Mouse (Mus musculus) brain, adult 2 months (tissue): ENCODE data around the gene Bcas3.

Source experiments
- DNase-seq: peaks from one replicate; pipeline ENCODE4 v3.0.0; 2011; ENCODE audit warnings: low read depth, low spot score

Bcas3 gene

DNA sequence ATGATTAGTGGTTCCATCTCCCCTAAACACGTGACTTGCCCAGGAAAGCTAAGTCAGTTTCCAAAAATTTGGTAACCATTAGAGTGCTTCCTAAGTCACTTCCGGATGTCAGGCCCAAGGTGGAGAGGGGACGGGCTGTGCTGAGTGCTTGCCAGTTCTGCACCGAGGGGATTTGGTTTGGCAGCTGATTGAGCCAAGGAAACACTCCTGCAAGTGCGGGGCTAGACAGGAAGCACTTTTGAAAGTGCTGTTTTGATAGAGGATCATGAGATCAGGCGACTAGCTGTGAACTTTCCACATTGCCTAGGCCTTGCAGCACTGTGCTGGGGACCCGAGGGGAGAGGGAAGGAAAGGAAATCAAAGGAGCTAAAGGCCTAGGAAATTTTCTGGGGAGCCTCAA lies 262.5 kb downstream of the Bcas3 start:
- no peak for DNase-seq

GRCm38 (mm10) chr11:85621486-85621885 lies 268.5 kb downstream of the Bcas3 start:
- DNase-seq, result no peak

GRCm38 (mm10) chr11:85621994-85622393 lies 269.0 kb downstream of the Bcas3 start:
- DNase-seq, result peak; percentile 85

DNA sequence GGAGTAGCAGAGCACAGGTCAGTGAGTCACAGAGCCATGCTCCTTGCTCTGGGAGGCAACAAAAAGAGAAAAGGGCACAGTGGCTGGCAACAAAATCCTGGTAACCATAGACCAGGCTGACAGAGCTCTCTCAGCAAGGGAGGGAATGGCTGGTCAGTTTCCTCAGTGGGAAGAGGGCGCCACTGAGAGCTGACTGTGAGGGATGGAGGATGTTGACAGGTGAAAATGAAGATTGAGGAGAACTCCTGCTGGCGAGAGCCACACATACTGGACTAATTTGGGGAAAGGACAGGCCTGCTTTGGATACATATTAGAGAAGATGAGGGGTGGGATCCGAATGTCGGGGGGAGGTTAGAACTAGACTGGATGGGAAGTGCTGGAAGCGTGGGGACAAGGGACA lies 272.2 kb downstream of the Bcas3 start:
- DNase-seq, result no peak

GRCm38 (mm10) chr11:85626846-85627245 lies 273.9 kb downstream of the Bcas3 start:
- DNase-seq, result peak; percentile 27

DNA sequence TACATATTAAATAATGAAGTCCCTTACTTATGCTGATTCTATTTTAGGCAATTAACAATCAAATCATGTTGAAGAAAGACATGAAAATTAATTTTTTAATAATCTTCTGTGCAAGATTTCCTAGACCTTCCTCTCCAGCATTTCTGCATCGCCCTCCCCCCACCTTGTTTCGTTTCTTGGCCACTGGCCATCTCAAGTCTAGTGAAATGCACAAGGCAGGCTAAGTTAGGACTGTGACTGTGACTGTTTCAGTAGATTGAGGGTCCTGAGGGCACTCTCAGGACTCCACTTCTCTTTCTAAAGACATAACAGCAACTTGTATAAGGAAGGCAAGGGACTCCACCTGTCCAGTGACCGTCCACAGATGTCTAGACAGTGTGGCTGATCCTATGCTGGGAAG lies 274.4 kb downstream of the Bcas3 start:
- no peak for DNase-seq

DNA sequence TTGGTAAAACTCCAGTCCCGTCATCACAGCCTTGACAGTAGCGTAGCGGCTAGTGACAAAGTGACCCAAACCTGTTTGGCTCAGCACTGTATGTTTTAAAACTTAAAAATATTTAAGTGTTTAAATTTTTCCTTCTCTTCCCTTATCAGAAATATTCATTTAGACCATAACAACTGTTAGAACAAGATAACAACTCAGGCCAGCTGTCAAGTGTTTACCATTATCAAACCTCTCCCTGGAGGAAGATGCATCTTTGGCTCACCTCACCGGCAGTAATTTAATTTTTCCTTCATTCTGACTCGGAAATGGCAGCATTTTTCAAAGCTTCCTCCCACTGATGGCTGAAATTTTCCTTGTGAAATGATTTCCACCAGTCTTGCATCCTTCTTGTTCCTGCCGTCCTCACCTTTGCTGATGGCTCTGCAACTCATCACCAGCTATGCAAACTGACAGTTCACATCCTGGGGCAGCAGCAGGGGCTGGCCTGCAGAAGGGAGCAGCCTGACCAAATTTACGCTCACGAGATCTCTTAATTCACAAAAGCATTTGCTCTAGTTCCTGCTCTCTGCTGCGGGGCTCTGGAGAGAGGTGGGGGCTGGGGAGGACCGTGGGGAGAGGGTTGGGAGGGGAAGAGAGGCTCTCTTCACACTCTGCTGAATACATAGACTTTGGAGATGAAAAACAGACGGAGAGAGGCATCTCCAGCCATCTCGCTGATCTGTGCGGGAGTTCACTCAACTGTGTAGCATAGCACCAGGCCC lies 275.5 kb downstream of the Bcas3 start:
- no peak for DNase-seq

- DNase-seq, result no peak
These were observed 279.6 kb downstream of the Bcas3 start for GRCm38 (mm10) chr11:85632568-85632981.

DNA sequence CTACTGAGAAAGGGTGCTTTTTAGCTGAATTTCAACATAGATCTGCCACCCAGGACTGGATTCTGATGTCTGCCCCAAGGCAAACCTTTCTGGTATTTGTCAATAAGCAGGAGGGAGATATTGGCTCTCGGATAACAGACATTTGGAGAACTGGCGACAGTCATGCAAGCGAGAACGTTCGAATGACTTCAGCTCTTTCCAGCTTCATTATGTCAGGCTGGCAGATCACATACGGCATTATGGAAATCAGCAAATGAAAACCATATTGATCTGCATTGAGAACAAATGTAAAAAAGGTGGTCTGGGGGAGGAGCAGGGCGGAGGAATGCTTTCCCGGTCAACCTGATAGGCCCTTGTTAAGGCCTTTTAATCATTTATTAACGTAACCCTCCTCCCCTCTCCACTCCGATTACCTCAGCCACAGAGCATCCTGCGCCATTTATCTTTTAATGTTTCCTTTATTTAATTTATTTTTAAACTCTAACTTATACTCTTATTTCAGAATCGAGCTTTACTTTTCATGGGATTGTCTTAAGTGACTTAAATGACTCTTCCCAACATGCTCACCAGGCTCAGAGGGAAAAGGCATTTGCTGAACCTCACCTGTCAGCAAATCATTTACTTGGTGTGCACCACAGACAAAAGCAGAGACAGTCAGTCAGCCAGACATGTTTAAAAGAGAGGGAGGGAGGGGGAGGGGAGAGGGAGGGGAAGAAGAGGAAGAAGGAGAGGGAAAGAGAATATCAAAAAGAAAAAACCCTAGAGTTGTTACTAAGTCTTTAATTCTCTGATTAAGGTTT lies 285.9 kb downstream of the Bcas3 start:
- DNase-seq, result no peak

- DNase-seq, result peak; percentile 66
These were observed 287.7 kb downstream of the Bcas3 start for GRCm38 (mm10) chr11:85640659-85641058.

- no peak for DNase-seq
These were observed 288.5 kb downstream of the Bcas3 start for GRCm38 (mm10) chr11:85641486-85641885.

DNA sequence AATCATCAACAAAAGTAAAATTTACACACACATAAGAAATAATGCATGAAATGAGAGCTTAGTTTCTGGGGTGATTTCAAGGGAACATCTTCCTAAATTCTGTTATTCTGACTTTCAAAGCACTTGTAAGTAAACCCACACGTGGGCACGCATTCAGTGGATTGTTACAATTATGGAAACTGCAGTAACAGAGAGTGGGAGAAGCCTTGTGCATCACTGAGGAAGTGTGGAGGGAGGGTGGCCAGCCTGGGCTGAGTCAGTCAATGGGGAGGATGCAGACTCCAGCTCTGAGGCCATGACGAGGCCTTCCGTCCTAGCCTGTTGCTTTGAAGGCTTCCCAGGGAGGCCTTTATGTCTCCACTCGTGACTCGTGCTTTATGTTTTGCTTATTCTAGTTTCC lies 289.6 kb downstream of the Bcas3 start:
- peak; percentile 87 for DNase-seq

GRCm38 (mm10) chr11:85643025-85643424 lies 290.1 kb downstream of the Bcas3 start:
- no peak for DNase-seq

GRCm38 (mm10) chr11:85643479-85644000 lies 290.6 kb downstream of the Bcas3 start:
- DNase-seq, result no peak

GRCm38 (mm10) chr11:85644027-85644747 lies 291.2 kb downstream of the Bcas3 start:
- DNase-seq, result no peak

DNA sequence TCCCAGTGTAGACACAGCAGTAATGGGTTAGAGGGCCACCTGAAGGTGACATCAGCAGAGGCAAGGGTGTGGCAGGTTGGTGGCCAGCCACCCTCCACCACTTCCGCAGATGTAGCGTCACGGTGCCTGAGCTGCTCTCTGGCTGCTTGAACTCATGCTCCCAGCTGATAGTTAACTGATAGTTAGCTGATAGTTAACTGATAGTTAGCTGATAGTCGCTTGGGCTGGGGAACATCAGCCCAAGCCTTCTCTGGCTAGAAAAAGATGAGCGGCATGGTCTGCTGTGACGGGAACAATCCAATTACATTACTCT lies 291.7 kb downstream of the Bcas3 start:
- no peak for DNase-seq

DNA sequence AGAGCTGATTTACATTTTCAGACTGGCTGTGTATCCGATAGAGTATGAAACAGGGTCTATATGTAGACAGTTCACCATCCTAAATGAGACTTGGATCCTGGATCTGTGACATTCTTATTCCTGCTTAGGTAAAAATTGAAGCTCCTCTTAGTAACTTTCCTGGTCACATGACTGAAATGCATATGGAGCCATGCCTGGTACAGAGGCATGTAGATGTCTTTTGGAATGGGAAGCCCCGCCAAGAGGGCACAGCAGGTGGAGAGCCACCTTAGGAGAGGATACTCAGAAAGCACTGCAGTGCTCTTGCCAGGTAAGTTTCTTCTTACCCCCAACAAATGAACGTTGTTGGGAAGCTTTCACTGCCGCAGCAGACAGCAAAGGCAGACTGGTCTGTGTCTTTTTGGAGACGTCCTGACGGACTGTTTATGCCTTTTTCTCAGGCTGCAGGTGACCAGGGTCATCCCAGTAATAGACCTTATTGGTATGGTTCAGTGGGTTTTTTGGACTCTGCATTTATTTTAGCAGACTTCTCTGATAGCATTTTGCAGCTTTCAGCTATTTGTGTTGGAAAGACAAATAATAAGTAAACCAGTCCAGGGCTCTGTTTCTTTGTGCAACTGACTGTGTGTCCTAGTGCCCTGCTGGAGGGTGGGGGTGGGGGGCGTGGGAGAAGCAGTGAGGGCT lies 292.3 kb downstream of the Bcas3 start:
- no peak for DNase-seq

DNA sequence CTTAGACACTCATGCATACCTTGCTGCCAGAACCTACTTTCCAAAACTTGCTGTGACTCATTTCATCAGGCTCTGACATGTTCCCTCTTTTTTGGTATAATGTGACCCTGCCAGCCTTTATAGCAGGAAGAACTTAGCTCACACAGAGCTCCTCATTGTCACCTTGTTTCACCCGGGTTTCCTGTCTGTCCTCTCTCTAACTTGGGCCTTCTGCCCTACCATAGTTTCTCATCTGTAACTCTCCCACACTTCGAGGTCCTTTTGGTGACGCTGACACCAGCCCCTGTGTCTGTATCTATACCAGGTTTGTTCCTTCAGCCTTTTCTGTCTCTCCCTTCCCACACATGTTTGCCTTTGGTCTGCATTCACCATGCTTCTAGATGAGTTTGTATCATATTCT lies 295.9 kb downstream of the Bcas3 start:
- DNase-seq, result no peak

DNA sequence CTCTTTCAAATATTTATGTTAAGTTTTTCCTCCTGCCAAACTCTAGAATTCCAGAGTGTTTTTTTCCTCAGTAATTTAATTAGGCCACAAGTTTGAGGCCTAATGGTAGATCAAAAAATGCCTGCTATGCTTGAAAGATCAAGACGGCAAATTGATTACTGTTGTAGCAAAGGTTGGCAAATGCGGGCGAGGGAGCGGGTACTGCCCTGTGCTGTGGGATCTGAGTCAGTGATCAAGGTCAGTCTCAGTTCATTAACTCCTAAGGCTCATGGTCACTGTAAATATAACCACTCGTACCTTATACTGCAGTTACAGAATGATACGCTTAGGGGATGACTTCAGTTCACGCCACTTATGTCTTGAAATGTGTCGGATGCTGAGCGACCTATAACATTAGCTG lies 296.4 kb downstream of the Bcas3 start:
- no peak for DNase-seq

DNA sequence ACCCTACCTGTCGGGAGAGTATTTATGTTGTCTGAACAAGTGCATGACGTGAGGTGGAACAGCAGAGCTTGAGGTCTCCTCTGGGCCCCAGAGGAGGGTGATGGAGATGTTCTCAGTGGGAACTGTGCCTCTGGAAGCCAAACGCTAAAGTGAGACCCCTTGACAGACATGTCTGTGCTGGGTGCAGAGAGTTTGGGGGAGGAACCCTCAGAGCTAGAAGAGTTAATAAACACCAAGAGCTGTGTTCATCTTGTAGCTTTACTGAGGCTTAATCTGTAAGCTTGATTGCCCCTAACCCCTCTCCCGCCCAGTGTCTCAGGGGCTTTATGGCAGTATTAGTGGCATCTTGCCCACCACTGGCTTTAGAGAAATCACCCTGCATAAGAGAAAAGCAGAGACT lies 304.5 kb downstream of the Bcas3 start:
- DNase-seq, result no peak

DNA sequence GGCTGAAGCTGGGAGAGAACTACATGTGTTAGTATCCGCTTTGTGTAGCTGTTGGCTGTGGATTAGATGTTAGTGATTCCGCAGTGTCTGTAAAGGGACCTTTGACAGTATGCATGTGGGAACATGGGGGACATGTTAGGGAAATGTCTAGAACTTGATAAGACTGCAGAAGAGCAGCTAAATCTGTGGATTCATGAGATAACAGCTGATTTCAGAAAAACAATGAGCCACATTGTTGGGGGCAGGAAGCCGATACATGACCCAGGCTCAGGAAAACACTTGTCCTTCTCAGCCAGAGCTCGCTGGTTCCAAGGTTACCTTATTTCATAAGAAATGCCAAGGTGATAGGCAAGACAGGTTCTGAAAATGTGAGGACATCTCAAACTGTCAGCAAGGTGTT lies 307.3 kb downstream of the Bcas3 start:
- no peak for DNase-seq

DNA sequence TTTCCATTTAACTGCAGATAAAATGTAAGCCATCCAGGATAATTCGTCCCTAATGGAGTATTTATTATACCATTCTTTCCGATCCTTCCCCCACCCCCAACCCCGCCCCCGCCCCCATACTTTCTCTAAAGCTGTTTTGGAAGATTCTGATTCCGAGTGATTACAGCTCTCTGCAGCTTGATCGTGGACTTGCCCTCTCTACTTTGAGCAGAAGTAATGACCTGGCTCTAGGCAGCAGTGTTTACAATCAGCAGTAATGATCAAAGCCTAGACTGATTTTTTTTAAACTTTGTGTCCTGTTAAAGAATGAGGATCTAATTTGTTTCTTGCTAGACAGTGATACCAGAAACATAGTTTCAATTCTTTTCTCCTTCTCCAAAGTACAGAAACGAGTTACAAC lies 314.2 kb downstream of the Bcas3 start:
- no peak for DNase-seq
